Mouse (Mus musculus): ENCODE data around the gene Tmem132e. TPM values are rescaled to one million over a fixed set of nuclear protein-coding genes. Genes with fewer than 3 reads are reported as not detected.

Gene Tmem132e
- polyA plus RNA-seq (2021): 0.04 TPM

GRCm38 (mm10) chr11:82388371-82389313 is at the start of gene Tmem132e:
TSS of gene Tmem132e (plus strand) at chr11:82388900.
- DNase-seq (ENCODE audit: low read depth, low spot score): no peak
- in situ Hi-C loops (cut with MboI; ENCODE audit: low pct_unique_long_range_greater_than_20kb): no loop called here
- no peak for TF ChIP-seq CTCF (IDR thresholded peaks at IDR 0.05)
- H3K27me3 ChIP-seq: peaks cover 76% of the 10 kb centered on the region
- no peak for ATAC-seq
- ChIA-PET CTCF (no interaction called here), POLR2A (interaction anchor here (1.5 kb wide), 1 partner anchor 12 kb away, joined by 4 read pairs; no protein-coding TSS in a partner anchor)

GRCm38 (mm10) chr11:82339921-82340401 is 48.7 kb upstream of the Tmem132e start:
- TF ChIP-seq CTCF (IDR thresholded peaks at IDR 0.05): no peak
- peaks cover 13% of the 10 kb centered on the region for H3K27me3 ChIP-seq
- in situ Hi-C loops (cut with MboI; ENCODE audit: low pct_unique_long_range_greater_than_20kb): no loop called here
- POLR2A ChIA-PET: no interaction called here
- CTCF ChIA-PET: no interaction called here
- DNase-seq (ENCODE audit: low read depth, low spot score) (no peak), ATAC-seq (no peak)

GRCm38 (mm10) chr11:82340416-82340815 is 48.3 kb upstream of the Tmem132e start:
- CTCF ChIA-PET: no interaction called here
- POLR2A ChIA-PET: no interaction called here
- H3K27me3 ChIP-seq: peaks cover 15% of the 10 kb centered on the region
- TF ChIP-seq CTCF (IDR thresholded peaks at IDR 0.05): no peak
- in situ Hi-C loops (cut with MboI; ENCODE audit: low pct_unique_long_range_greater_than_20kb): no loop called here
- DNase-seq (ENCODE audit: low read depth, low spot score): no peak
- ATAC-seq: no peak

- POLR2A ChIA-PET: no interaction called here
Observed at GRCm38 (mm10) chr11:82340900-82341299, 47.8 kb upstream of the Tmem132e start.

GRCm38 (mm10) chr11:82351039-82351438 is 37.7 kb upstream of the Tmem132e start:
- DNase-seq (ENCODE audit: low read depth, low spot score): no peak
- ChIA-PET CTCF (interaction anchor here (0.9 kb wide), 1 partner anchor 21 kb away, joined by 3 read pairs; no protein-coding TSS in a partner anchor), POLR2A (no interaction called here)
- peaks cover 31% of the 10 kb centered on the region for H3K27me3 ChIP-seq
- TF ChIP-seq CTCF (IDR thresholded peaks at IDR 0.05): no peak
- no peak for ATAC-seq
- in situ Hi-C loops (cut with MboI; ENCODE audit: low pct_unique_long_range_greater_than_20kb): no loop called here

More at GRCm38 (mm10) chr11:82340900-82341299, 47.8 kb upstream of the Tmem132e start:
- DNase-seq (ENCODE audit: low read depth, low spot score) (no peak), ATAC-seq (no peak)
- CTCF ChIA-PET: no interaction called here
- TF ChIP-seq CTCF (IDR thresholded peaks at IDR 0.05): no peak
- H3K27me3 ChIP-seq: peaks cover 18% of the 10 kb centered on the region
- in situ Hi-C loops (cut with MboI; ENCODE audit: low pct_unique_long_range_greater_than_20kb): no loop called here

GRCm38 (mm10) chr11:82370151-82370550 is 18.5 kb upstream of the Tmem132e start:
- no peak for TF ChIP-seq CTCF (IDR thresholded peaks at IDR 0.05)
- CTCF ChIA-PET: no interaction called here
- in situ Hi-C loops (cut with MboI; ENCODE audit: low pct_unique_long_range_greater_than_20kb): no loop called here
- peaks cover 10% of the 10 kb centered on the region for H3K27me3 ChIP-seq
- DNase-seq (ENCODE audit: low read depth, low spot score) (no peak), ATAC-seq (no peak)
- POLR2A ChIA-PET: no interaction called here

GRCm38 (mm10) chr11:82371577-82371976 is 17.1 kb upstream of the Tmem132e start:
- H3K27me3 ChIP-seq: peaks cover 10% of the 10 kb centered on the region
- CTCF ChIA-PET: no interaction called here
- in situ Hi-C loops (cut with MboI; ENCODE audit: low pct_unique_long_range_greater_than_20kb): no loop called here
- ATAC-seq (no peak), DNase-seq (ENCODE audit: low read depth, low spot score) (no peak)
- TF ChIP-seq CTCF (IDR thresholded peaks at IDR 0.05): no peak
- POLR2A ChIA-PET: no interaction called here

GRCm38 (mm10) chr11:82380606-82381202 is 8.0 kb upstream of the Tmem132e start:
- ChIA-PET POLR2A (no interaction called here), CTCF (no interaction called here)
- ATAC-seq (no peak), DNase-seq (ENCODE audit: low read depth, low spot score) (no peak)
- in situ Hi-C loops (cut with MboI; ENCODE audit: low pct_unique_long_range_greater_than_20kb): no loop called here
- no peak for TF ChIP-seq CTCF (IDR thresholded peaks at IDR 0.05)
- peaks cover 32% of the 10 kb centered on the region for H3K27me3 ChIP-seq

GRCm38 (mm10) chr11:82386970-82387540 is 1.6 kb upstream of the Tmem132e start:
- ChIA-PET POLR2A (interaction anchor here (1.5 kb wide), 1 partner anchor 10 kb away, joined by 4 read pairs; no protein-coding TSS in a partner anchor), CTCF (no interaction called here)
- no peak for ATAC-seq
- H3K27me3 ChIP-seq: peaks cover 70% of the 10 kb centered on the region
- in situ Hi-C loops (cut with MboI; ENCODE audit: low pct_unique_long_range_greater_than_20kb): no loop called here
- no peak for DNase-seq (ENCODE audit: low read depth, low spot score)
- no peak for TF ChIP-seq CTCF (IDR thresholded peaks at IDR 0.05)

GRCm38 (mm10) chr11:82387711-82388341 is 874 bp upstream of the Tmem132e start:
- CTCF ChIA-PET: no interaction called here
- no peak for ATAC-seq
- no peak for TF ChIP-seq CTCF (IDR thresholded peaks at IDR 0.05)
- in situ Hi-C loops (cut with MboI; ENCODE audit: low pct_unique_long_range_greater_than_20kb): no loop called here
- H3K27me3 ChIP-seq: peaks cover 78% of the 10 kb centered on the region
- no peak for DNase-seq (ENCODE audit: low read depth, low spot score)
- POLR2A ChIA-PET: interaction anchor here (1.5 kb wide), 1 partner anchor 11 kb away, joined by 4 read pairs; no protein-coding TSS in a partner anchor
